Mouse (Mus musculus) MEL (cell line): ENCODE measurements around the gene Ecm1.

Experiments used
- CHD2 ChIP-seq: IDR thresholded peaks from 2 replicates; pipeline ENCODE4 v1.6.1; 2011; ENCODE audit warnings: low read length, improper control_type of control experiment
- CTCF ChIP-seq, 3 experiments: IDR thresholded peaks in 2 of 3; conservative IDR thresholded peaks in 1 of 3; 2 replicates each; pipeline ENCODE4 v1.5.1; 2011 to 2012; ENCODE audit warnings: low read length in 3 of 3, low read depth in 2 of 3, mild to moderate bottlenecking in 2 of 3, improper control_type of control experiment in 1 of 3, inconsistent platforms in 1 of 3, mixed read lengths in 1 of 3, moderate library complexity in 1 of 3; ENCODE audit not compliant: control insufficient read depth in 1 of 3, insufficient read depth in 1 of 3, poor library complexity in 1 of 3, severe bottlenecking in 1 of 3
- E2F4 ChIP-seq: IDR thresholded peaks from 2 replicates; pipeline ENCODE4 v1.6.1; 2011; ENCODE audit warnings: low read depth, low read length, improper control_type of control experiment, borderline replicate concordance
- EP300 ChIP-seq, 2 experiments: IDR thresholded peaks; 2 replicates each; pipeline ENCODE4 v1.6.1; 2011; ENCODE audit warnings: improper control_type of control experiment in 2 of 2, low read length in 2 of 2, low read depth in 1 of 2, mild to moderate bottlenecking in 1 of 2
- MAX ChIP-seq: IDR thresholded peaks from 2 replicates; pipeline ENCODE4 v1.6.1; 2011; ENCODE audit warnings: low read length, improper control_type of control experiment
- MAZ ChIP-seq: IDR thresholded peaks from 2 replicates; pipeline ENCODE4 v1.6.1; 2012; ENCODE audit warnings: low read depth, mild to moderate bottlenecking, inconsistent platforms, low read length, improper control_type of control experiment
- MEF2A ChIP-seq: IDR thresholded peaks from 2 replicates; pipeline ENCODE4 v1.6.1; 2014; ENCODE audit warnings: low read depth, mild to moderate bottlenecking, inconsistent platforms, low read length, improper control_type of control experiment; ENCODE audit not compliant: poor library complexity, insufficient replicate concordance, severe bottlenecking; ENCODE audit errors: extremely low read depth
- MXI1 ChIP-seq: IDR thresholded peaks from 2 replicates; pipeline ENCODE4 v1.6.1; 2011; ENCODE audit warnings: mild to moderate bottlenecking, low read depth, low read length, improper control_type of control experiment
- POLR2A ChIP-seq, 2 experiments: IDR thresholded peaks; 2 replicates each; pipeline ENCODE4 v1.6.1; 2011 to 2012; ENCODE audit warnings: low read length in 2 of 2, mild to moderate bottlenecking in 2 of 2, control low read depth in 1 of 2, improper control_type of control experiment in 1 of 2, low read depth in 1 of 2, moderate library complexity in 1 of 2; ENCODE audit not compliant: control insufficient read depth in 1 of 2, insufficient read depth in 1 of 2, poor library complexity in 1 of 2
- POLR2AphosphoS2 ChIP-seq: IDR thresholded peaks from 2 replicates; pipeline ENCODE4 v1.6.1; 2011; ENCODE audit warnings: low read length, improper control_type of control experiment
- RCOR1 ChIP-seq: IDR thresholded peaks from 2 replicates; pipeline ENCODE4 v1.6.1; 2012; ENCODE audit warnings: low read depth, mild to moderate bottlenecking, inconsistent platforms, low read length, improper control_type of control experiment
- TBP ChIP-seq: IDR thresholded peaks from 2 replicates; pipeline ENCODE4 v1.8.0; 2011; ENCODE audit warnings: low read depth, low read length, improper control_type of control experiment
- USF2 ChIP-seq, 2 experiments: IDR thresholded peaks; 2 replicates each; pipeline ENCODE4 v1.6.1; 2011 to 2012; ENCODE audit warnings: improper control_type of control experiment in 2 of 2, low read length in 2 of 2, borderline replicate concordance in 1 of 2, inconsistent platforms in 1 of 2, low read depth in 1 of 2, mild to moderate bottlenecking in 1 of 2; ENCODE audit not compliant: insufficient read depth in 1 of 2

DNA sequence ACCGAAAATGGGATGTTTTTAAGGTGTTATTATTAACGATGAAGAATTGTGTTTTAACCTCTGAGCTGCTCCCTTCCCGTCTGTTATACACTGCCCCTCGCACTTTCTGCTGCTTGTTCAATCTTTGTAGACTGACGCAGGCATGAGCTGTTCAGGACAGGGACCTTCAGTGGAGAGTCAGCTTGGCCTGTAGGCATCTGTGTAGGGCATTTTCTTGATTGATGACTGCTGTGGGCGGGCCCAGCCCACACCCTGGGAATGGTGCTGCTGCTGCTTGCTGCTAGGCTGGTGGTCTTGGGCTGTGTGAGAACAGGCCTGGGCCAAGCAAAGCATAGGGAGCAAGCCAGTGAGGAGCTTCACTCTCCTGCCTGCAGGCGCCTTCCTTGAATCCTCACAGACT lies 8.9 kb downstream of the Ecm1 start:
- TF ChIP-seq EP300 (IDR thresholded peaks at IDR 0.05; ENCODE audit: low read depth in 1 of 2, low read length in 2 of 2) (no peak), CTCF (IDR thresholded peaks at IDR 0.05 in 2 of 3, conservative IDR thresholded peaks at IDR 0.05 in 1 of 3; ENCODE audit: control insufficient read depth in 1 of 3, insufficient read depth in 1 of 3, low read depth in 2 of 3, low read length in 3 of 3, poor library complexity in 1 of 3, severe bottlenecking in 1 of 3) (no peak), CHD2 (no peak), E2F4 (no peak), POLR2A (IDR thresholded peaks at IDR 0.05; ENCODE audit: control insufficient read depth in 1 of 2, insufficient read depth in 1 of 2, low read depth in 1 of 2, low read length in 2 of 2, poor library complexity in 1 of 2) (no peak), TBP (no peak), RCOR1 (no peak), MXI1 (no peak), MEF2A (no peak), USF2 (IDR thresholded peaks at IDR 0.05; ENCODE audit: borderline replicate concordance in 1 of 2, insufficient read depth in 1 of 2, low read depth in 1 of 2, low read length in 2 of 2) (no peak), MAX (no peak), MAZ (no peak), POLR2AphosphoS2 (no peak)
